8 mouse cellular contexts compared by ENCODE assay signal in genomic region chr2:93469118-93469517, GRCm38 (mm10). TPM values are rescaled to one million over a fixed set of nuclear protein-coding genes. Genes with fewer than 3 reads are reported as not detected.
DNase-seq lines count a peak whose midpoint lies in the region; ATAC-seq and TF ChIP-seq lines count a peak whose summit lies in the region.

No protein-coding gene starts in this region.

- H3K9ac ChIP-seq in forebrain, embryonic 11.5 days (ENCODE audit: low read length), result no peak overlapping the region
- H3K9ac ChIP-seq in forebrain, embryonic 15.5 days (replicated peaks), result no peak overlapping the region
- no peak overlapping the region for H3K9ac ChIP-seq in lung, embryonic 14.5 days

- H3K4me3 ChIP-seq in forebrain, embryonic 11.5 days (ENCODE audit: low read depth, low read length), result no peak overlapping the region
- H3K4me3 ChIP-seq in forebrain, embryonic 15.5 days, result no peak overlapping the region
- H3K4me3 ChIP-seq in lung, embryonic 14.5 days (ENCODE audit: low read depth, low read length), result no peak overlapping the region
- no peak overlapping the region for H3K4me3 ChIP-seq in cortical plate, adult 2 months (ENCODE audit: insufficient read depth, low read length)

- peak; percentile 86 for DNase-seq in forebrain, embryonic 11.5 days (ENCODE audit: low spot score)
- DNase-seq in lung, embryonic 14.5 days, result peak; percentile 74
- DNase-seq in lung, postnatal 36 days, result no peak
- DNase-seq in adipocyte (ENCODE audit: low spot score), result no peak
- DNase-seq in cerebellum, adult 9-10 months, result no peak

- 0 out of 2 replicates have a peak, but pooled peaks cover 5% of the 10 kb centered on the region for H3K4me1 ChIP-seq in forebrain, embryonic 11.5 days (replicated peaks; ENCODE audit: control insufficient read depth, insufficient read depth, low read length)
- H3K4me1 ChIP-seq in forebrain, embryonic 15.5 days, result peaks cover 12% of the 10 kb centered on the region
- H3K4me1 ChIP-seq in lung, embryonic 14.5 days (ENCODE audit: insufficient read depth), result peaks cover 4% of the 10 kb centered on the region; the same call in 1 of the 2 replicates
- no peaks in the 10 kb centered on the region for H3K4me1 ChIP-seq in cortical plate, adult 2 months (ENCODE audit: control insufficient read depth, insufficient read depth, low read length)

- H3K27ac ChIP-seq in forebrain, embryonic 11.5 days (ENCODE audit: low read depth, low read length), result no peak overlapping the region
- no peak overlapping the region for H3K27ac ChIP-seq in forebrain, embryonic 15.5 days (replicated peaks)
- no peak overlapping the region for H3K27ac ChIP-seq in lung, embryonic 14.5 days (ENCODE audit: low read depth)
- no peak overlapping the region for H3K27ac ChIP-seq in cortical plate, adult 2 months (ENCODE audit: insufficient read depth, low read length)

- no peaks in the 10 kb centered on the region; the same call in 1 of the 2 replicates for H3K27me3 ChIP-seq in forebrain, embryonic 11.5 days (ENCODE audit: control insufficient read depth, insufficient read depth, low read length)
- H3K27me3 ChIP-seq in forebrain, embryonic 15.5 days, result no peaks in the 10 kb centered on the region
- no peaks in the 10 kb centered on the region for H3K27me3 ChIP-seq in lung, embryonic 14.5 days (ENCODE audit: insufficient read depth, low read length)

- 3% methylated on average over 7 of the region's 7 CpGs for WGBS in forebrain, embryonic 11.5 days
- WGBS in forebrain, embryonic 15.5 days, result 8% methylated on average over 7 of the region's 7 CpGs
- 4% methylated on average over 7 of the region's 7 CpGs for WGBS in lung, embryonic 14.5 days

- H3K36me3 ChIP-seq in forebrain, embryonic 11.5 days (ENCODE audit: control insufficient read depth, insufficient read depth, low read length), result no peaks in the 10 kb centered on the region
- no peaks in the 10 kb centered on the region for H3K36me3 ChIP-seq in forebrain, embryonic 15.5 days
- H3K36me3 ChIP-seq in lung, embryonic 14.5 days (ENCODE audit: insufficient read depth), result no peaks in the 10 kb centered on the region

- H3K4me2 ChIP-seq in forebrain, embryonic 11.5 days (ENCODE audit: low read depth, low read length, severe bottlenecking), result no peak overlapping the region
- H3K4me2 ChIP-seq in forebrain, embryonic 15.5 days (replicated peaks), result no peak overlapping the region
- H3K4me2 ChIP-seq in lung, embryonic 14.5 days, result no peak overlapping the region

- no peak for TF ChIP-seq POLR2A in cortical plate, adult 2 months (IDR thresholded peaks at IDR 0.05; ENCODE audit: extremely low read depth, insufficient read depth, low read length)

- TF ChIP-seq CTCF in lung, embryonic 14.5 days (IDR thresholded peaks at IDR 0.05; ENCODE audit: low read depth), result peak; percentile 77
- TF ChIP-seq CTCF in cortical plate, adult 2 months (IDR thresholded peaks at IDR 0.05; ENCODE audit: extremely low read depth, insufficient read depth, low read length), result peak; percentile 19; the same call in 1 of the 2 replicates

- ATAC-seq in forebrain, embryonic 11.5 days (replicated peaks; ENCODE audit: low FRiP score), result peak; percentile 40; the same call in 1 of the 2 replicates
- ATAC-seq in forebrain, embryonic 15.5 days (replicated peaks), result no peak
- no peak for ATAC-seq in lung, embryonic 14.5 days (ENCODE audit: insufficient read depth)
- ATAC-seq in megakaryocyte, adult 5-6 weeks (ENCODE audit: poor library complexity, severe bottlenecking), result 0 out of 2 replicates have a peak, but pooled peaks have one; percentile 22

- H3K9me3 ChIP-seq in forebrain, embryonic 11.5 days (ENCODE audit: control insufficient read depth, low read length), result no peaks in the 10 kb centered on the region
- H3K9me3 ChIP-seq in forebrain, embryonic 15.5 days, result no peaks in the 10 kb centered on the region
- no peaks in the 10 kb centered on the region for H3K9me3 ChIP-seq in lung, embryonic 14.5 days (ENCODE audit: low read depth, low read length)

RNA-seq across cellular contexts. Expression of gene Cd82, which starts 6.2 kb away (rescaled TPM):
- 4.5 and 5.2 TPM in 2 replicates for polyA plus RNA-seq in forebrain, embryonic 11.5 days (2014; fragmentation: Nextera tagmentation; extraction: Ambion mirVana)
- polyA plus RNA-seq in forebrain, embryonic 15.5 days (2015; fragmentation: Nextera tagmentation; extraction: Ambion mirVana), result 17.6 and 19.6 TPM in 2 replicates
- 21.7 and 22.2 TPM in 2 replicates for polyA plus RNA-seq in lung, embryonic 14.5 days (2014; fragmentation: Nextera tagmentation; extraction: Ambion mirVana)
- 35.2 and 45.3 TPM in 2 replicates for polyA plus RNA-seq in cortical plate, adult 2 months (2012; rRNA removed)
- 28.0 and 30.1 TPM in 2 replicates for total RNA-seq in megakaryocyte, adult 5-6 weeks (2015)
- 43.1 and 45.3 TPM in 2 replicates for total RNA-seq in megakaryocyte, adult 5-6 weeks (2017)

Comparison
In these comparisons a context has a peak if more than half of its experiments do, and no peak if none do; other contexts are left out.
1. ATAC-seq: peak in forebrain, embryonic 11.5 days (single experiment) and megakaryocyte, adult 5-6 weeks (single experiment); none in forebrain, embryonic 15.5 days (single experiment) and lung, embryonic 14.5 days (single experiment).
2. DNase-seq: peak in forebrain, embryonic 11.5 days (single experiment) and lung, embryonic 14.5 days (single experiment); none in lung, postnatal 36 days (single experiment), adipocyte (single experiment) and cerebellum, adult 9-10 months (single experiment).